Mouse (Mus musculus): ENCODE results near the gene Slc9a4.

DNA sequence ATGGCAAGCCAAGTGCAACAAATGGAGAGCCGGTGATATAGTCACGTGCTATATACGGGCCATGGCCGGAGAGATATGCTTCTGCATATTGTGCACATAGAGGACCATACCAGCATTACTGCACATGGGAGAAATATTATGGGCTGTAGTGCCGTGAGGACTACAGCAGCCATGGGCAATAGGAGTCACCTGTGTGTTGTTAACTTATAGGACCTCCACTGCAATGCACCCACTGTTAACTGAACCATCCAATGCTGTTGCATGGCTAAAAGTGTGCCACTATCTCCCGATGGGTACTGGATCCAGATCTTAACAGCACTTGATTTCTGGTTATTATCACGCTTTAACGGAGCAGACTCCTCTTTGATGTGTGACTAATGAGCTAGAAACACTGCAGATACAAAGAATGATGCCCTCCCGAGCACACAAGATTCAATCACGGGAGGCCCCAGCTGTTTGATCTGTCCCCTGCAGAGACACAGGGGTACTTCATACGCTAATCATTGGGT is 32.8 kb upstream of the Slc9a4 start:
- TF ChIP-seq CTCF (IDR thresholded peaks at IDR 0.05; ENCODE audit: control insufficient read depth, insufficient read depth, insufficient read length) (no peak), MYOG (IDR thresholded peaks at IDR 0.05; ENCODE audit: control insufficient read depth, extremely low read depth, insufficient read length) (no peak), USF1 (IDR thresholded peaks at IDR 0.05; ENCODE audit: low read depth) (no peak)
